Mouse (Mus musculus) hindbrain, embryonic 15.5 days (tissue): Measurements from ENCODE around the gene Cacna2d3. TPM values are rescaled to one million over a fixed set of nuclear protein-coding genes. Genes with fewer than 3 reads are reported as not detected.

Experiments used
- ATAC-seq: fragments of 200-750 bp; cut with Nextera tagmentation; 2 replicates; pipeline ENCODE4 v1.8.0; 2017; ENCODE audit warnings: low read depth, moderate number of reproducible peaks, moderate TSS enrichment; ENCODE audit not compliant: low FRiP score
- H3K27ac ChIP-seq: fragments of 300-500 bp; sonication (generic); replicated peaks from 2 replicates; pipeline ENCODE4 v1.5.1; 2015; ENCODE audit warnings: mild to moderate bottlenecking, inconsistent platforms
- H3K27me3 ChIP-seq: fragments of 300-500 bp; sonication (generic); 2 replicates; pipeline ENCODE4 v1.6.1; 2015; ENCODE audit warnings: control low read depth, inconsistent platforms
- H3K36me3 ChIP-seq: fragments of 300-500 bp; sonication (generic); 2 replicates; pipeline ENCODE4 v1.6.1; 2015; ENCODE audit warnings: control low read depth, inconsistent platforms
- H3K4me1 ChIP-seq: fragments of 300-500 bp; sonication (generic); replicated peaks from 2 replicates; pipeline ENCODE4 v1.6.1; 2015; ENCODE audit warnings: control low read depth, inconsistent platforms
- H3K4me2 ChIP-seq: fragments of 300-500 bp; sonication (generic); 2 replicates; pipeline ENCODE4 v1.6.1; 2015; ENCODE audit warnings: moderate library complexity, mild to moderate bottlenecking, inconsistent platforms
- H3K4me3 ChIP-seq: fragments of 300-500 bp; sonication (generic); 2 replicates; pipeline ENCODE4 v1.5.1; 2015; ENCODE audit warnings: mild to moderate bottlenecking, inconsistent platforms
- H3K9ac ChIP-seq: fragments of 300-500 bp; sonication (generic); 2 replicates; pipeline ENCODE4 v1.6.1; 2015; ENCODE audit warnings: inconsistent platforms
- H3K9me3 ChIP-seq: fragments of 300-500 bp; sonication (generic); 2 replicates; pipeline ENCODE4 v1.6.1; 2016; ENCODE audit warnings: control low read depth, inconsistent platforms
- WGBS: fragments of 180-500 bp; shearing (Covaris S2); methylation state at CpG from one replicate; pipeline ENCODE4 v1.1.7; 2015; 5-methylcytosine and 5-hydroxymethylcytosine counted together
- polyA plus RNA-seq: library from polyadenylated mRNA; unstranded; fragments of >200 nt; fragmentation: Nextera tagmentation; extraction: Ambion mirVana; gene quantifications from 2 replicates; pipeline ENCODE4 v1.2.1, GENCODE M21; 2015

Cacna2d3 gene
- polyA plus RNA-seq, 1 experiment from 2014 or later = 47.1 TPM

- 71% methylated on average over 3 of the region's 3 CpGs for WGBS
- H3K27me3 ChIP-seq = 0 out of 2 replicates have a peak, but pooled peaks cover 3% of the 10 kb centered on the region
Observed at GRCm38 (mm10) chr14:29712621-29713020, 9.0 kb downstream of the Cacna2d3 start.

GRCm38 (mm10) chr14:29707561-29708335 is 13.9 kb downstream of the Cacna2d3 start:
- H3K36me3 ChIP-seq = no peaks in the 10 kb centered on the region
- WGBS = 31% methylated on average over 18 of the region's 18 CpGs
- peak; percentile 74 for ATAC-seq
- no peak overlapping the region for H3K9ac ChIP-seq
- H3K4me2 ChIP-seq = peak overlapping the region; percentile 49
- no peaks in the 10 kb centered on the region for H3K9me3 ChIP-seq
- H3K27me3 ChIP-seq = no peaks in the 10 kb centered on the region
- H3K27ac ChIP-seq = peak overlapping the region; percentile 36
- H3K4me1 ChIP-seq = peaks cover 18% of the 10 kb centered on the region
- peak overlapping the region; percentile 11; the same call in 1 of the 2 replicates for H3K4me3 ChIP-seq

More at GRCm38 (mm10) chr14:29712621-29713020, 9.0 kb downstream of the Cacna2d3 start:
- Histone ChIP-seq H3K9ac (no peak overlapping the region), H3K4me1 (peaks cover 10% of the 10 kb centered on the region), H3K36me3 (no peaks in the 10 kb centered on the region), H3K4me2 (no peak overlapping the region), H3K4me3 (no peak overlapping the region), H3K9me3 (no peaks in the 10 kb centered on the region), H3K27ac (no peak overlapping the region)
- ATAC-seq = no peak

- Histone ChIP-seq H3K4me1 (peaks cover 9% of the 10 kb centered on the region), H3K9ac (no peak overlapping the region)
Observed at GRCm38 (mm10) chr14:29702762-29703161, 18.9 kb downstream of the Cacna2d3 start.

DNA sequence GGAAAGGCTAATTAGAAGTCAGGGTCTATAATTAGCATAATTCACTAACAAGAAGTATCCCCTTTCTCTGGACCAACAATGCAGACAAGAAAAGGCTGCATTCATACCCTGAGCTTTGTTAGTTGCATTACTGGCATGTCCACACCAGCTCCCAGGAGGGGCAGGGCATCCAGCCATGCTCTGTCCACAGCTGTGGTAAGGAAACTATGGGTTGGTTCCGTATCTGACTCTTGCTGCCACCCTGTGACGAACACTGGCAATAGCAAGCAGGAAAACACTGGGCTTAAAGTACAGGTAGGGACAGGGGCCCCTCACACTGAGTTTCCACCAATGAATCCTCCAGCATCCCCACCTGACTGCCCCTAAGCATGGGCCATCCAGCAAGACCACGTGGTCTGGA is 25.5 kb downstream of the Cacna2d3 start:
- 4% methylated on average over 3 of the region's 3 CpGs for WGBS
- Histone ChIP-seq H3K4me3 (no peak overlapping the region), H3K36me3 (no peaks in the 10 kb centered on the region), H3K4me1 (peaks cover 9% of the 10 kb centered on the region; the same call in 1 of the 2 replicates), H3K27me3 (no peaks in the 10 kb centered on the region), H3K9me3 (no peaks in the 10 kb centered on the region), H3K9ac (0 out of 2 replicates have a peak overlapping the region, but pooled peaks have one; percentile 10), H3K27ac (no peak overlapping the region), H3K4me2 (no peak overlapping the region)
- ATAC-seq = peak; percentile 84; the same call in 1 of the 2 replicates

More at GRCm38 (mm10) chr14:29702762-29703161, 18.9 kb downstream of the Cacna2d3 start:
- no peak for ATAC-seq
- Histone ChIP-seq H3K27ac (no peak overlapping the region), H3K36me3 (no peaks in the 10 kb centered on the region), H3K4me2 (no peak overlapping the region), H3K27me3 (no peaks in the 10 kb centered on the region), H3K4me3 (no peak overlapping the region), H3K9me3 (no peaks in the 10 kb centered on the region)
- WGBS = 59% methylated on average over 5 of the region's 5 CpGs

GRCm38 (mm10) chr14:29672436-29673050 is 49.1 kb downstream of the Cacna2d3 start:
- Histone ChIP-seq H3K27ac (no peak overlapping the region), H3K4me3 (no peak overlapping the region), H3K4me2 (no peak overlapping the region), H3K36me3 (no peaks in the 10 kb centered on the region), H3K9me3 (no peaks in the 10 kb centered on the region), H3K4me1 (peaks cover 12% of the 10 kb centered on the region), H3K27me3 (no peaks in the 10 kb centered on the region), H3K9ac (no peak overlapping the region)
- WGBS = 37% methylated on average over 1 of the region's 1 CpGs
- ATAC-seq = no peak

DNA sequence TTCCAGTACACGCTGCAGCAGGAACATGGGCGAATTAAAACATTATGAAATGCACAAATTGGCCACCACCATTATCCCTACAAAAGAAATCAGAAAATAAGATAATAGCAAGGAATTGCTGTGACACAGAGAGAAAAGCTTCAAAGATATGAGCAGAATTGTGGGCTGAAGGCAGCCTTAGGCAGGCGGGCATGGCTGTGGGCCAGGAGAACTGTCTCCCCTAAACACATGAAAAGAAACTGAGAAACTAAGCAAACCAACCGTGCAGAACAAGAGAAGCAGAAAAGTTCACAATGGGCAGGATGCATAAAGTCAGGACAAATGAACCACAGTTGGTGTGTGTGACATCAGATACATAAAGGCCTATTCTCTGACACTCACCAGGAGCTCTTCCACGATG is 51.8 kb downstream of the Cacna2d3 start:
- no peak for ATAC-seq
- no peak overlapping the region for H3K9ac ChIP-seq
- H3K36me3 ChIP-seq = no peaks in the 10 kb centered on the region
- H3K27me3 ChIP-seq = no peaks in the 10 kb centered on the region
- H3K4me2 ChIP-seq = no peak overlapping the region
- no peak overlapping the region for H3K4me3 ChIP-seq
- H3K27ac ChIP-seq = no peak overlapping the region
- 32% methylated on average over 5 of the region's 5 CpGs for WGBS
- H3K4me1 ChIP-seq = peaks cover 19% of the 10 kb centered on the region
- H3K9me3 ChIP-seq = no peaks in the 10 kb centered on the region

- 35% methylated on average over 1 of the region's 1 CpGs for WGBS
- Histone ChIP-seq H3K9ac (no peak overlapping the region), H3K27ac (no peak overlapping the region), H3K27me3 (no peaks in the 10 kb centered on the region), H3K9me3 (no peaks in the 10 kb centered on the region), H3K4me1 (no peaks in the 10 kb centered on the region), H3K36me3 (no peaks in the 10 kb centered on the region), H3K4me3 (no peak overlapping the region), H3K4me2 (no peak overlapping the region)
- ATAC-seq = no peak
Observed at GRCm38 (mm10) chr14:29657006-29657405, 64.7 kb downstream of the Cacna2d3 start.

GRCm38 (mm10) chr14:29650591-29650990 is 71.1 kb downstream of the Cacna2d3 start:
- no peaks in the 10 kb centered on the region for H3K9me3 ChIP-seq
- no peak overlapping the region for H3K4me2 ChIP-seq
- no peak overlapping the region for H3K27ac ChIP-seq
- no peak for ATAC-seq
- WGBS = 45% methylated on average over 5 of the region's 5 CpGs
- H3K4me3 ChIP-seq = no peak overlapping the region
- H3K36me3 ChIP-seq = no peaks in the 10 kb centered on the region
- H3K9ac ChIP-seq = no peak overlapping the region
- peaks cover 14% of the 10 kb centered on the region for H3K4me1 ChIP-seq
- H3K27me3 ChIP-seq = no peaks in the 10 kb centered on the region

GRCm38 (mm10) chr14:29648721-29649120 is 72.9 kb downstream of the Cacna2d3 start:
- H3K4me2 ChIP-seq = no peak overlapping the region
- WGBS = 27% methylated on average over 6 of the region's 6 CpGs
- peaks cover 14% of the 10 kb centered on the region for H3K4me1 ChIP-seq
- H3K4me3 ChIP-seq = no peak overlapping the region
- no peaks in the 10 kb centered on the region for H3K27me3 ChIP-seq
- no peak overlapping the region for H3K9ac ChIP-seq
- H3K27ac ChIP-seq = peak overlapping the region; percentile 64
- ATAC-seq = no peak
- no peaks in the 10 kb centered on the region for H3K36me3 ChIP-seq
- H3K9me3 ChIP-seq = no peaks in the 10 kb centered on the region

GRCm38 (mm10) chr14:29645421-29645820 is 76.2 kb downstream of the Cacna2d3 start:
- no peak for ATAC-seq
- H3K9ac ChIP-seq = no peak overlapping the region
- H3K36me3 ChIP-seq = no peaks in the 10 kb centered on the region
- H3K27me3 ChIP-seq = no peaks in the 10 kb centered on the region
- no peaks in the 10 kb centered on the region for H3K9me3 ChIP-seq
- no peak overlapping the region for H3K27ac ChIP-seq
- no peak overlapping the region for H3K4me3 ChIP-seq
- H3K4me2 ChIP-seq = no peak overlapping the region
- WGBS = 51% methylated on average over 11 of the region's 11 CpGs
- peaks cover 14% of the 10 kb centered on the region for H3K4me1 ChIP-seq

DNA sequence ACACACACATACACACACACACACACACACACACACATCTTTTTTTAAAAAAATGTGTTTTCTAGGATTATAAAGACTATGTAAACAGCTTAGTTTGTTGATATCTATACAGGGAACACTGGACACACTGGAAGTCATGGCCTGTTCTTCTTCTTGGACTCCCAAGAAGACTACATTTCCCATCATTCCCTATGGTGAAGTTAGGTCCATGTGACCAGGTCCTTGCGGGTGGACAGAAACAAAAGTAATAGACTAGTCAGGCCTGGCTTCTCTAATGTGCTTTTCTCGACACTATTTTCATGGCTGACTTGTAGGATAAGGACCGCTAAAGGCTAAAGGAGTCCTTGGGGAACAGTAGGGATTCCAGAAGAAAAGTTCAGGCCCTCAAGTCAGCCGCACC is 78.4 kb downstream of the Cacna2d3 start:
- Histone ChIP-seq H3K4me2 (no peak overlapping the region), H3K9ac (no peak overlapping the region), H3K27me3 (no peaks in the 10 kb centered on the region), H3K4me3 (no peak overlapping the region), H3K36me3 (no peaks in the 10 kb centered on the region), H3K27ac (no peak overlapping the region), H3K4me1 (peaks cover 17% of the 10 kb centered on the region), H3K9me3 (no peaks in the 10 kb centered on the region)
- WGBS = 77% methylated on average over 4 of the region's 4 CpGs
- no peak for ATAC-seq

DNA sequence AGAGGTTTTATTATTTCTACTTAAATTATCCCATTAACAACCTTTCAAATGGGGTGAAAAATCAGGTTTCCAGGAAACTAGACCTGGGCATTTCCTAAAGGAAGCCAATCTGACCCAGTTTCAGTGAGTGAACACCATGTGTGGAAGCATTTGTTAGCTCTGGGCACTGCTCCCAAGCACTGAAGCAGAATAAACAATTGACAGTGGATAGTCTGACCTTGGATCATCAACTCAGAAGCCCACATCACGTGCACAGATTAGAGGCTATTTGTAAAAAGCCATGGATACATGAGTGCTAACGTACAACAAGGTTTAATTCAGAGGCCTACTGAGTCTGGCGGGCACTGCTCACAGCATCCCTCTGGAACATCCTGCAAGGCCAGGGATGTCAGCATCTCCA is 82.4 kb downstream of the Cacna2d3 start:
- H3K36me3 ChIP-seq = no peaks in the 10 kb centered on the region
- H3K27ac ChIP-seq = 0 out of 2 replicates have a peak overlapping the region, but pooled peaks have one; percentile 25
- WGBS = 46% methylated on average over 3 of the region's 3 CpGs
- no peak overlapping the region for H3K4me2 ChIP-seq
- H3K9ac ChIP-seq = no peak overlapping the region
- H3K4me3 ChIP-seq = no peak overlapping the region
- H3K4me1 ChIP-seq = peaks cover 12% of the 10 kb centered on the region
- H3K27me3 ChIP-seq = no peaks in the 10 kb centered on the region
- H3K9me3 ChIP-seq = no peaks in the 10 kb centered on the region
- ATAC-seq = no peak; the same call in 1 of the 2 replicates
